21 mouse cellular contexts compared by ENCODE assay signal in genomic region chr4:125699056-125699455, GRCm38 (mm10).
A peak's percentile ranks its signal among the peaks of the same experiment; 100 is the strongest.
DNase-seq lines count a peak whose midpoint lies in the region; ATAC-seq lines count a peak whose summit lies in the region.
"Had no signal": no experiment of that assay in that cellular context is flagged by ENCODE, and none has a peak within 500 bp of the region (broad histone marks: within the 10 kb centered on the region; RNA-seq: fewer than 3 reads in every experiment).

No protein-coding gene starts in this region.

- peak overlapping the region; percentile 73 for H3K27ac ChIP-seq in forebrain, embryonic 15.5 days (replicated peaks)
- H3K27ac ChIP-seq in forebrain, embryonic 13.5 days = no peak overlapping the region

- no peak overlapping the region for H3K4me3 ChIP-seq in forebrain, embryonic 15.5 days
- no peak overlapping the region for H3K4me3 ChIP-seq in forebrain, embryonic 13.5 days

- no peak overlapping the region for H3K4me2 ChIP-seq in forebrain, embryonic 15.5 days (replicated peaks)
- H3K4me2 ChIP-seq in forebrain, embryonic 13.5 days = no peak overlapping the region

- no peak overlapping the region for H3K9ac ChIP-seq in forebrain, embryonic 15.5 days (replicated peaks)
- no peak overlapping the region for H3K9ac ChIP-seq in forebrain, embryonic 13.5 days

- 83% methylated on average over 7 of the region's 7 CpGs for WGBS in forebrain, embryonic 15.5 days
- WGBS in forebrain, embryonic 13.5 days = 89% methylated on average over 7 of the region's 7 CpGs

- no peaks in the 10 kb centered on the region for H3K9me3 ChIP-seq in forebrain, embryonic 15.5 days
- no peaks in the 10 kb centered on the region for H3K9me3 ChIP-seq in forebrain, embryonic 13.5 days (replicated peaks)

- DNase-seq in layer of hippocampus, adult 11-12 months (ENCODE audit: low spot score) = peak; percentile 21
- DNase-seq in layer of hippocampus, postnatal 25 days (ENCODE audit: extremely low spot score in 1 of 2, low spot score in 1 of 2) = no peak
- peak; percentile 59 for DNase-seq in brain, adult 2 months (ENCODE audit: low read depth, low spot score)
- no peak for DNase-seq in neural tube, embryonic 10.5 days (ENCODE audit: extremely low spot score, low spot score)
- DNase-seq: adrenal gland, adult 2 months; adrenal gland, adult 8-10 months; adrenal gland, postnatal 10 days; adrenal gland, postnatal 14 days; adrenal gland, postnatal 25 days; adrenal gland, postnatal 36 days; B cell, adult 2 months; cerebellum, adult 11 months; cerebellum, adult 11-12 months; cerebellum, adult 18-20 months; cerebellum, adult 2 months had no signal

- no peak for ATAC-seq in forebrain, embryonic 15.5 days (replicated peaks)
- no peak for ATAC-seq in forebrain, embryonic 13.5 days
- ATAC-seq: activated CD4-positive, CD25-positive, alpha-beta regulatory T cell, adult 4 months; CD4-positive, CD25-positive, alpha-beta regulatory T cell, adult 4 months; Patski had no signal

- no peaks in the 10 kb centered on the region for H3K36me3 ChIP-seq in forebrain, embryonic 15.5 days
- no peaks in the 10 kb centered on the region for H3K36me3 ChIP-seq in forebrain, embryonic 13.5 days (ENCODE audit: poor library complexity, severe bottlenecking)
- H3K36me3 ChIP-seq: G1E had no signal

- H3K27me3 ChIP-seq in forebrain, embryonic 15.5 days = peaks cover 4% of the 10 kb centered on the region; the same call in 1 of the 2 replicates
- peaks cover 48% of the 10 kb centered on the region for H3K27me3 ChIP-seq in forebrain, embryonic 13.5 days
- H3K27me3 ChIP-seq: Patski had no signal

- H3K4me1 ChIP-seq in forebrain, embryonic 15.5 days = peaks cover 82% of the 10 kb centered on the region
- H3K4me1 ChIP-seq in forebrain, embryonic 13.5 days = peaks cover 75% of the 10 kb centered on the region

Comparison
In these comparisons a context has a peak if more than half of its experiments do, and no peak if none do; other contexts are left out.
1. DNase-seq: peak in layer of hippocampus, adult 11-12 months (single experiment) and brain, adult 2 months (single experiment); none in layer of hippocampus, postnatal 25 days (0 of 2) and neural tube, embryonic 10.5 days (single experiment).